Mouse (Mus musculus) T-helper 17 cell (primary cell): ENCODE results near the gene Eva1c.
"Not testable (repeated sequence)": the region's sequence is repeated elsewhere in the genome, so short reads cannot be mapped to it uniquely, and the experiment has no call there.

Experiments
- in situ Hi-C, 2 experiments: fragments of 300-600 bp; cut with MboI, MseI; formaldehyde crosslinking; loops; 1 replicate in 1 of 2; 2 replicates in 1 of 2; pipeline ENCODE4 v1.15.1; 2025; ENCODE audit warnings: high pct_unique_total_duplicates in 2 of 2

The Eva1c gene

DNA sequence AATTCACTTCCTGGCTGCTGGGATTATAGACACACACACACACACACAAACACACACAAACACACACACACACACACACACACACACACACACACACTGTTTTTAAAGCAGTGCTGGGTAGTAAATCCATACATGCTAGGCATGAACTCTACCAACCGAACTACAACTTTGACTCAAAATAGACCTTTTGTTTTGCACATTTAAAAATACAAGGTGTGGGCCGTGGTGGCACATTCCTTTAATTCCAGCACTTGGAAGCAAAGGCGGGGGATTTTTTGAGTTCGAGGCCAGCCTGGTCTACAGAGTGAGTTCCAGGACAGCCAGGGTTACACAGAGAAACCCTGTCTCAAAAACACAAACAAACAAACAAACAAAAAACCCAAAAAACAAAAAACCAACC lies 2.5 kb upstream of the Eva1c start:
- in situ Hi-C loops: not testable (repeated sequence)

DNA sequence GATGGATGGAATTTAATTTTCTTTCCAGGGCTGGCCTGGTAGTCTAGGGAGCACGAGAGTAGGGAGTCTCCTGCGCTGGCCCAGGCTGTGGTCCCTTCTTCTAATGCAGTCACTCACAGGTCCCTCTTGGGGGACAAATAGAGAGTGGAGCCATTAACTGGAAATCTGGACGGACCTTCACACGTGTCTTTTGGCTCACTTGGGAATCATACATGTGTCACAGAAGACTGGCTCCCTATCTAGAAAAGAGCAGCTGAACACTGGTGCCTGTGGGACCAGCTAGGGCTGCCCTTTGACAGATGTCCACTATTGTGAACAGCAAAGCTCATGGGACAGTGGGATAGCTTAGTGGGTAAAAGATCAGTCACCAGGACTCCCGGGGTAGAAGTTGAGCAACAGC lies 478 bp upstream of the Eva1c start:
- in situ Hi-C loops: no loop called here

- in situ Hi-C loops: no loop called here
Measured at GRCm38 (mm10) chr16:90827498-90827897, 979 bp downstream of the Eva1c start.

DNA sequence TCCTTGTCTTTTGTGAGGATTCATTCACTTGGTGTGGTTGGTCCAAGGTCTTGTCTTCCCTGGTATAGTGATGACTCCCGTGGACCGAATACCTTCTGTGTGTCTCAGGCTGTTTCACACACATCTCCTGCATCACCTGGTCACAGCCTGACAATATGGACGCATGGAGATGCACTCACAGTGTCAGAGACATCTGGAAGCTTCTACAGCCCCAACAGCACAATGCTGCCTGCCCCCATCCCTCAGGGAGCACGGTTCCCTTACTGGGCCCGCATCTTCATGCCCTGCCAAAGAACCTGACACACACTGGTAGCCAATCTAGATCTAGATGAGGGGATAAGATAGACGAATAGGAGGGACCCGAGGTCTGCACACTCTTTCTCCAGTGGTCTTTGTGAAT lies 2.6 kb downstream of the Eva1c start:
- in situ Hi-C loops: no loop called here

GRCm38 (mm10) chr16:90829894-90830685 lies 3.6 kb downstream of the Eva1c start:
- in situ Hi-C loops: loop anchor here in 1 of 2 experiments (5.0 kb wide), 1 partner anchor 88 kb away; no protein-coding TSS in a partner anchor

GRCm38 (mm10) chr16:90830686-90831439 lies 4.3 kb downstream of the Eva1c start:
- in situ Hi-C loops: loop anchor here in 1 of 2 experiments (5.0 kb wide), 1 partner anchor 89 kb away; no protein-coding TSS in a partner anchor

DNA sequence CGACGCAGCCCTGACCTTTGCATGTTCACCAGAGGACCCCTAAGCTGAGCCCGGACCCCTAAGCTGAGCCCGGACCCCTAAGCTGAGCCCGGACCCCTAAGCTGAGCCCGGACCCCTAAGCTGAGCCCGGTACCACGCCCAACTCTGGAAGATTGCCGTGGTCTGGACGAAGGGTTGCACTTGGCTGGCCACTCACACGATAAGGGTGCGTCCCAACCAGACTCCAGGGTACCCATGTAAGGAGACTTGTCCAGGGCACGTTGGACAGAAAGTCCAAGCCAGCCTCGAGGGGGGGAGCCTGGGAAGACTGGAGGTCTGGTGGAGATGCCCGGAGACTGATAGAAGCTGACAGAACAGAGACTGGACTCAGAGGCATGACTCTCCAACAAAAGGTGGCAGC lies 5.2 kb downstream of the Eva1c start:
- in situ Hi-C loops: loop anchor here in 1 of 2 experiments (5.0 kb wide), 1 partner anchor 89 kb away; no protein-coding TSS in a partner anchor

GRCm38 (mm10) chr16:90832495-90832894 lies 6.0 kb downstream of the Eva1c start:
- in situ Hi-C loops: loop anchor here in 1 of 2 experiments (5.0 kb wide), 1 partner anchor 90 kb away; no protein-coding TSS in a partner anchor

- in situ Hi-C loops: loop anchor here in 1 of 2 experiments (5.0 kb wide), 1 partner anchor 91 kb away; no protein-coding TSS in a partner anchor
Measured at GRCm38 (mm10) chr16:90833041-90833791, 6.7 kb downstream of the Eva1c start.

DNA sequence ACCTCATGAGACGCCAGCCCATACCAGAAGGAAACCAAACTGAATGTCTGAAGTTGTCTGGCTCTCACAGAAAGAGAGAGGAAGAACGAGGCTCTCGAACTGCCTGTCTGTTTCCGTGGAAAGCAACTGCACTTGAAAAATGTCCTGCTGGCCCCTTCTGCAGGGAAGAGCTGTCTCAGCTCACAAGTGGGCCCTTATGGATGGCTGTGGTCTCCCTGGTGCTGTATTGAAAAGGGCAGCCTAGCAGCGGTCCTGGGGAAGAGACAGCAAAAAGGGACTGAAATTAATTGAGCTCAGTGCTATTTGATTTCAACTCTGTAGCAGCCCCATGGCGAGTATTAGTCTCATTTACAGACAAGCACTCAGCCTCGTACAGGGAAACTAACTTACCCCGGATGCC lies 10.9 kb downstream of the Eva1c start:
- in situ Hi-C loops: no loop called here

DNA sequence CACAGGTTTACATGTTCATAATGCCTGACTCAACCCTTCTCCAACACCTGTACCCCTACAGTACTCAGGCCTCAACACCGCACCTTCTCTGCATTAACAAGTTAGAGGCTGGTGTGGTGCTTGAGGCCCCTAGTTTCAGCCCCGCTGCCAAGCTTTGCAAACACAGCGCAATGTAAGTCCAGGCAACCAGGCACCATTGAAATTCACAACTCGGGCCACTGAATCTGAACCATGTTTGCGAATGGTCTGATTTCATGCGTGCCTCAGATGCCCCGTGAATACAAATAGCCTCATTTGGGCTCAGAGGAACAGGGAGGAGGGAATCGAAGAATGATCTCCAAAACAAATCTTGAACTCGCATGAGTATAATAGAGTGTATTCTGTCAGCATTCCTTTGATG lies 15.6 kb downstream of the Eva1c start:
- in situ Hi-C loops: no loop called here

DNA sequence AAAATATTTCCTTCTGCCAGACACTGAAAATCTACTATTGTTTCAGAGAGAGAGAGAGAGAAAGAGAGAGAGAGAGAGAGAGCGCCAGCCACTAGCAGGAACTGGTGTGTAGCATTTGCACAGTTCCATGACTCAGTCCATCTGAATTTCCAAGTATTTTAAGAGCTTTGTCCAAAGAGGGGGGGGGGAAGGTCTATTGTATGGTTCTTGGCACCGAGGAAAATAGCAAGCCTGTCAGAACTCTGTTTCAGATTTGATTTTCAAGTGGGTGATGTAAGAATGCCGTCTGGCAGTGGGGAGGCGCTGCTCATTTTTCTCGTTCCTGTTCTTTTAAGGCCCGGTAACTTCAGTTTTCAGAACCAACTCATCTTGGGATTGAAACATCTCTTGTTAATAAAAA lies 18.5 kb downstream of the Eva1c start:
- in situ Hi-C loops: no loop called here

GRCm38 (mm10) chr16:90845591-90845990 lies 19.1 kb downstream of the Eva1c start:
- in situ Hi-C loops: no loop called here

- in situ Hi-C loops: no loop called here
Measured at GRCm38 (mm10) chr16:90848697-90849096, 22.2 kb downstream of the Eva1c start.

GRCm38 (mm10) chr16:90849262-90849661 lies 22.7 kb downstream of the Eva1c start:
- in situ Hi-C loops: no loop called here

GRCm38 (mm10) chr16:90850881-90851280 lies 24.4 kb downstream of the Eva1c start:
- in situ Hi-C loops: no loop called here

GRCm38 (mm10) chr16:90851621-90852334 lies 25.3 kb downstream of the Eva1c start:
- in situ Hi-C loops: no loop called here

GRCm38 (mm10) chr16:90856552-90857200 lies 30.2 kb downstream of the Eva1c start:
- in situ Hi-C loops: no loop called here

DNA sequence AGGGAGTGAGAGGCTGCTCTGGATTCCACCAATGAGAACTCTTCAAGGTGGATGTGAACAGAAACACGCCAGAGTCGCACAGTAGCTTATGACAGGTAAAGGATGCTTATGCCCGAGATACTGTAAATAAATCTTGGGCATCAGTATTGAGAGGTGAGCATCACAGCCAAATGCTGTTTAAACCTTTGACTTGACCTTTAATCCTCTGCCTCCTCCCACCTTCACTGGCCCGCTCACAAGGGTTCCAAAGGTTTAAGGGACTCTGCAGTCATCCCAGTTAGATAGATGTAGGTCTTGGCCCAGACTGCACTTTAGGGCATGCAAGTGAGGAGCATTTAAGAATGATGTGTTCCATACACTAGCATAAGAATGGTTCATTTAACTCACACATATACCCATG lies 31.7 kb downstream of the Eva1c start:
- in situ Hi-C loops: no loop called here

DNA sequence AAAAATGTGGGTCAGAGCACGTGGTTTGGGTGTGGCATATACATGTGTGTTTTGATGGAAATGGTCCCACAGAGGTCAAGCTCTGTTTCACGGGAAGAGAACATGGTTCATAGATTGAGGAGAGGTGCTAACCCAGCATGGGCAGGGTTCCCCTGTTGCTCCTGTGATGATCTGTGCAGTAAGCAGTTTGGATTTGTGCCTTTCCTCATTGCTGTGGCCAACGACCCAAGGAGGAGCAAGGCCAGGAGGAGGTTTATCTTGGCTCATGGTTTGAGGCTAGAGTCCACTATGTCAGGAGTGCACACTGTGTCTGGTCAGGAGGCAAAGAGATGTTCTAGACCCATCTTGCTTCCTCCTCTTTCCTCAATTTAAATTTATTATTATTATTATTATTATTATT lies 36.5 kb downstream of the Eva1c start:
- in situ Hi-C loops: loop anchor here in 1 of 2 experiments (10.0 kb wide), 1 partner anchor 1438 kb away; the partner anchor contains the start of gene Krtap6-2
